Mouse (Mus musculus) leukemia stem cell, adult 10-12 weeks (primary cell): ENCODE data around the gene Lsm14a. TPM values are rescaled to one million over a fixed set of nuclear protein-coding genes. Genes with fewer than 3 reads are reported as not detected.

ENCODE experiments used
- polyA plus RNA-seq: library from polyadenylated mRNA; stranded (reverse); fragments of >175 nt; gene quantifications from 2 replicates; pipeline ENCODE4 v1.2.3, GENCODE M21; 2012; ENCODE audit warnings: low replicate concordance

The Lsm14a gene
- 25.2 and 31.3 TPM in 2 replicates for polyA plus RNA-seq

DNA sequence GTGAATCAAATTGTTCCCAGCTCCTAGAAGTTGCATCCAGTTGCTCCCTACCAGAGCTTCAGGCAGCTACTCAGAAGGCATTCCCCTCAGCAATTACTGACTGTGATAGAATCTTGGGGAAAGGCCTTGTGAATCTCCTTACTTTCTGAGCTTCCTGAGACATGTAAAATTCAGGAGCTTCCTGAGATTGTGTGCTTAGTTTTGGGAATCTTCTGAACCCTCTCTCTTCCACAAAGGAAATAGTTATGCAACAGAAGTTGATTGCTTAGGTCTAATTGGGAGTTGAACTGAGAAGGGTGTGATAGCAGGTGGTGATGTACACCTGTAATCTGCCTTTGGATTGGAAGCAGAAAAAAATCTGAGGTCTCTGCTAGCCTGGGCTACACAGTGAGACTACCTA is at the start of gene Lsm14a:
TSS of gene Lsm14a (minus strand) at position 101 of the 400 bp plus-strand sequence.

DNA sequence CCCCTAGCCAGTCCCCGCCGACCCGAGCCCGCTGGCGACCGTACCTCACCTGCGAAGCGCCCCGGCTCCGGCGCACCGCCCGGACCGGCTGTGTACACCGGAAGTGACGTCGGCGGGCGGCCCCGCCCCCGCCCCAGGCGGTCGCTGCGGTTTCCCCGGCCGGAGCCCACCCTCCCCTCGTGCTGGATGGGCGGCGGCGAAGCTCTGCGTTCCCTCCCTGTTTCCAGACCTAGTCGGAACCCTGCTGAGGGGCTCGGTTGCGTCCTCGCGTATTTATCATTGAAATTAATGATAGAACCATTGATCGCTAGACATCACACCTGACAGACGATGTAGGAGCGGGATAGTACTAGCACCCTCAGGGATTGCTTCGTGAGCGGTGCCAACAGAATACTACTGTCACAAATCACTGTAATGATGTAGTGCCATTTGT is 79.7 kb downstream of the Lsm14a start, which contains the start of gene 4931406P16Rik:
TSS of gene 4931406P16Rik (minus strand) at position 109 of the 433 bp plus-strand sequence.

Other genes starting within 250 kb of the Lsm14a start
- 11.6 and 23.5 TPM in 2 replicates for gene Uba2, start 223.7 kb downstream of the Lsm14a start, polyA plus RNA-seq
- 4.8 and 7.2 TPM in 2 replicates for gene Pdcd2l, start 196.7 kb downstream of the Lsm14a start, polyA plus RNA-seq
- 225 and 958 TPM in 2 replicates for gene Gpi1, start 163.0 kb downstream of the Lsm14a start, polyA plus RNA-seq
- gene Gm6096, start 142.3 kb downstream of the Lsm14a start, polyA plus RNA-seq: not detected in 2 replicates
- gene 4931406P16Rik, start 79.8 kb downstream of the Lsm14a start, polyA plus RNA-seq: 12.4 and 22.7 TPM in 2 replicates